Comparison of ENCODE assay signal across 10 mouse cellular contexts in genomic region chr4:142475632-142476031, GRCm38 (mm10).
DNase-seq lines count a peak whose midpoint lies in the region; ATAC-seq lines count a peak whose summit lies in the region.
"Had no signal": no experiment of that assay in that cellular context is flagged by ENCODE, and none has a peak within 500 bp of the region (broad histone marks: within the 10 kb centered on the region; RNA-seq: fewer than 3 reads in every experiment).

No protein-coding gene starts in this region.

- H3K36me3 ChIP-seq in forebrain, embryonic 14.5 days (ENCODE audit: control insufficient read depth, insufficient read depth, low read length), result no peaks in the 10 kb centered on the region
- no peaks in the 10 kb centered on the region for H3K36me3 ChIP-seq in limb, embryonic 15.5 days

- WGBS in forebrain, embryonic 14.5 days, result 56% methylated on average over 10 of the region's 10 CpGs
- 69% methylated on average over 10 of the region's 10 CpGs for WGBS in limb, embryonic 15.5 days

- peaks cover 25% of the 10 kb centered on the region for H3K4me1 ChIP-seq in forebrain, embryonic 14.5 days (ENCODE audit: control insufficient read depth, insufficient read depth, low read length)
- peaks cover 23% of the 10 kb centered on the region for H3K4me1 ChIP-seq in limb, embryonic 15.5 days

- peak overlapping the region; percentile 37 for H3K9ac ChIP-seq in forebrain, embryonic 14.5 days (ENCODE audit: low read length)
- H3K9ac ChIP-seq in limb, embryonic 15.5 days, result no peak overlapping the region

- peak overlapping the region; percentile 28 for H3K4me3 ChIP-seq in forebrain, embryonic 14.5 days (ENCODE audit: low read depth, low read length)
- peak overlapping the region; percentile 9; the same call in 1 of the 2 replicates for H3K4me3 ChIP-seq in limb, embryonic 15.5 days

- H3K27ac ChIP-seq in forebrain, embryonic 14.5 days (ENCODE audit: low read depth, low read length), result no peak overlapping the region
- H3K27ac ChIP-seq in limb, embryonic 15.5 days, result no peak overlapping the region

- peak overlapping the region; percentile 55 for H3K4me2 ChIP-seq in forebrain, embryonic 14.5 days (ENCODE audit: low read length)
- H3K4me2 ChIP-seq in limb, embryonic 15.5 days, result peak overlapping the region; percentile 22

- ATAC-seq in forebrain, embryonic 14.5 days, result no peak
- ATAC-seq in limb, embryonic 15.5 days (ENCODE audit: insufficient number of reproducible peaks, low FRiP score, low TSS enrichment, low read depth), result no peak
- no peak for ATAC-seq in erythroid progenitor cell, adult 5-6 weeks (replicated peaks; ENCODE audit: low FRiP score, poor library complexity, severe bottlenecking)
- ATAC-seq: lung, postnatal 0 days had no signal

- H3K9me3 ChIP-seq in forebrain, embryonic 14.5 days (replicated peaks; ENCODE audit: control insufficient read depth, low read length), result no peaks in the 10 kb centered on the region
- no peaks in the 10 kb centered on the region for H3K9me3 ChIP-seq in limb, embryonic 15.5 days

- H3K27me3 ChIP-seq in forebrain, embryonic 14.5 days (replicated peaks; ENCODE audit: control insufficient read depth, insufficient read depth, low read length), result no peaks in the 10 kb centered on the region
- no peaks in the 10 kb centered on the region for H3K27me3 ChIP-seq in limb, embryonic 15.5 days

- peak; percentile 23 to 32 for DNase-seq in frontal cortex, postnatal 36 days (ENCODE audit: low spot score in 2 of 2)
- DNase-seq in frontal cortex, postnatal 25 days (ENCODE audit: low spot score in 2 of 2), result no peak
- peak; percentile 65 for DNase-seq in brain, adult 2 months (ENCODE audit: low read depth, low spot score)
- DNase-seq in forebrain, embryonic 14.5 days (ENCODE audit: low spot score), result no peak
- DNase-seq in kidney, adult 11 months, result no peak
- DNase-seq in Muller cell, postnatal 12 days (ENCODE audit: inconsistent ontology term), result no peak
- DNase-seq: layer of hippocampus, postnatal 36 days had no signal

Comparison
In these comparisons a context has a peak if more than half of its experiments do, and no peak if none do; other contexts are left out.
1. DNase-seq: peak in frontal cortex, postnatal 36 days (2 of 2) and brain, adult 2 months (single experiment); none in frontal cortex, postnatal 25 days (0 of 2), forebrain, embryonic 14.5 days (single experiment), kidney, adult 11 months (single experiment) and Muller cell, postnatal 12 days (single experiment).